Mouse (Mus musculus) forebrain, embryonic 12.5 days (tissue): ENCODE results near the gene Med26. TPM values are rescaled to one million over a fixed set of nuclear protein-coding genes. Genes with fewer than 3 reads are reported as not detected.
A peak's percentile ranks its signal among the peaks of the same experiment; 100 is the strongest.

ENCODE experiments used
- ATAC-seq: fragments of 200-750 bp; cut with Nextera tagmentation; 2 replicates; pipeline ENCODE4 v1.8.0; 2017; ENCODE audit warnings: moderate TSS enrichment; ENCODE audit not compliant: low FRiP score
- H3K27ac ChIP-seq: fragments of 300-500 bp; sonication (generic); 2 replicates; pipeline ENCODE4 v1.5.1; 2016; ENCODE audit warnings: mild to moderate bottlenecking
- H3K27me3 ChIP-seq: fragments of 300-500 bp; sonication (generic); 2 replicates; pipeline ENCODE4 v1.6.1; 2016; ENCODE audit warnings: mild to moderate bottlenecking
- H3K36me3 ChIP-seq: fragments of 300-500 bp; sonication (generic); replicated peaks from 2 replicates; pipeline ENCODE4 v1.6.1; 2016; ENCODE audit warnings: mild to moderate bottlenecking
- H3K4me1 ChIP-seq: fragments of 300-500 bp; sonication (generic); 2 replicates; pipeline ENCODE4 v1.6.1; 2016
- H3K4me2 ChIP-seq: fragments of 300-500 bp; sonication (generic); 2 replicates; pipeline ENCODE4 v1.6.1; 2016; ENCODE audit warnings: mild to moderate bottlenecking, moderate library complexity
- H3K4me3 ChIP-seq: fragments of 300-500 bp; sonication (generic); replicated peaks from 2 replicates; pipeline ENCODE4 v1.5.1; 2016; ENCODE audit warnings: mild to moderate bottlenecking
- H3K9ac ChIP-seq: fragments of 300-500 bp; sonication (generic); 2 replicates; pipeline ENCODE4 v1.6.1; 2016; ENCODE audit warnings: mild to moderate bottlenecking
- H3K9me3 ChIP-seq: fragments of 300-500 bp; sonication (generic); 2 replicates; pipeline ENCODE4 v1.6.1; 2016
- WGBS: fragments of 180-500 bp; shearing (Covaris S2); methylation state at CpG from one replicate; pipeline ENCODE4 v1.1.7; 2016; 5-methylcytosine and 5-hydroxymethylcytosine counted together
- polyA plus RNA-seq: library from polyadenylated mRNA; unstranded; fragments of >200 nt; fragmentation: Nextera tagmentation; extraction: Ambion mirVana; gene quantifications from 2 replicates; pipeline ENCODE4 v1.2.1, GENCODE M21; 2016

Gene Med26
- polyA plus RNA-seq, 1 experiment from 2014 or later: 20.8 TPM

DNA sequence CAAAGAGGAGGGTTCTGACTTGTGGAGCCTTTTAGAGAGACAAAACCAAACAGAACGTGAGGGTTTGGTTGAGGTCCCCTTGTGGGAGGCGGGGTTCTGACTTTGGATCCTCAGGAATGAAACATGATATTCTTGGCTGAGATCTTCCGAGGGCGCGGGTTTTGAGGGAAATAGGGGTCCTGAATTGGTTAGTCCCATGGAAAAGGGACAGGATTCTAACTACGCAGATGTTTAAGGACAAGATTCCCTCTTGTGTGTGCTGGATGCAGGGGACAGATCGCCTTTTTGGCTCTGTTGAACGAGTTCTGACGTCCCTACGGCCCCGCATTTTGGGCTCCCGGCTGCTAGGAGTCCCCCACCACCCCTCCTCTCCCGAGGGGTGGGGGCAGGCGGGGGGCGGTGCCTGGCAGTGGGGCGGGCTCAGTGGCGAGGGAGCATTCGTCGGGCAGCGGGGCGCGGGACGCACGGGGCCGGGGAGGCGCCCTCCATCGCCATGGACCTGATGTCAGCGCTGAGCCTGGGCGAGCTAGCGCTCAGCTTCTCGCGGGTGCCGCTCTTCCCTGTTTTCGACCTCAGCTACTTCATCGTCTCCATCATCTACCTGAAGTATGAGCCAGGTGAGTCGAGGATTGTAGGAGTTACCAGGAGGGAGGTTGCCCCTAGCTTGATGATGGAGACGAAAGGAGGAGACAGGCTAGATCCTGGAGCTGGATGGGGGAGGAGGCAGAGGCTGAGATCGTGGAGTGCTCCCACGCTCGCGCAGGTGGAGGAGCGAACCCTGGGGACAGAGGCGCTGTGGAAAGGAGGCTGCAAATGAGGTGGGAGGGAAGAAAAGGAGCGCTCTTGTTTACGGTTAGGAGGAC, 23.8 kb upstream of the Med26 start, which contains the start of gene Tmem38a:
TSS of gene Tmem38a (plus strand) at position 445 of the 863 bp plus-strand sequence.
- H3K4me3 ChIP-seq: peak within 1 kb of the TSS; percentile 65
- H3K4me2 ChIP-seq: peak within 1 kb of the TSS; percentile 80
- H3K9ac ChIP-seq: peak within 1 kb of the TSS; percentile 63
- no peaks in the 10 kb centered on the region for H3K27me3 ChIP-seq
- H3K27ac ChIP-seq: peak within 1 kb of the TSS; percentile 87
- under 1% methylated on average over 43 of the region's 45 CpGs for WGBS
- H3K9me3 ChIP-seq: no peaks in the 10 kb centered on the region
- peaks cover 28% of the 10 kb centered on the region for H3K4me1 ChIP-seq
- ATAC-seq: peak; percentile 34
- H3K36me3 ChIP-seq: peaks cover 26% of the 10 kb centered on the region

DNA sequence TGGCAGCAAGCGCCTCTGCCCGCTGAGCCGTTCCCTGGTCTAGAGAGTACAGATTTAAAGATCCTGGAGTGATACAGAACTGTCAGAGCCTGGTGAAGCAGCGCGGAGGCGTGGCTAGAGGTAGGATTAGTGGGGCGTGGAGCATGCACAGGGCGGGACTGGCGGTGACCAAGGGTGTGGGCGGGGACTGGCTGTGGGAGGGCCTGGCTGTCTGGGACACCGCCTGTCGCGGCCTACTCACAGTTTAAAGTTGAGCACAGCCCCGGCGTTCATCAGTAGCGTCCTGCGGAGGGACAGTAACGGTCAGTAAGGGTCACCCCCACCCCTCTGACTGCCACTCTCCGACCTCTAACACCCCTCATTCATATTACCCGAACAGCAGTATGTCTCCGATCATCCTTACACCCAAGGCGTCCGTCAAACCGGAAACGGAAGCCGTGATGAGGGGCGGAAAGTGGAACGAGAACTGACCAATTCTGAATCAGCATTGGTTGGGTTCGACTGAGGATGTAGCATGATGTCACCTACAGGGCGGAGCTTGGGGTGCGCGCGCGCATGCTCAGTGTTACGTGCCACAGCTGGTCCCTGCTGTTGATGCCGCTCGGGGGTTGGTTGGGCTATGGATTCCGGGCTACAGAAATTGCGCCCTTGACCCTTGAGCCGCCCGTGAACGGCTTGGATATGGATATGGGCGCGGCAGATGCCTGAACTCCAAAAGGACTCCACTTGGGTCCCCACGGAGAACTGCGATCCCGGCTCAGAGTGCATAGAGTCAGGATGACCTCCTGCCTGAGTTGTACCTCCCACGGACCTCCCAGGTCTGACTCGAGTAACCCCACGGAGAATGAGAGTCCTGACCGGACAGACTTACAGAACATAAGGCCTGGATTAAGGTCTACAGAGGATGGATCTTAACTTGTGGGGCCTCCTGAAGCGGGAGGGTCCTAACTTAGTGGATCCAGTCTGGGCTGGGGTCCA, 22.9 kb upstream of the Med26 start, which contains the start of gene Smim7:
TSS of gene Smim7 (minus strand) at position 456 of the 978 bp plus-strand sequence.
- Histone ChIP-seq H3K27ac (peak within 1 kb of the TSS; percentile 87), H3K9ac (peak within 1 kb of the TSS; percentile 63), H3K36me3 (peaks cover 36% of the 10 kb centered on the region), H3K4me3 (peak within 1 kb of the TSS; percentile 65), H3K9me3 (no peaks in the 10 kb centered on the region), H3K4me1 (peaks cover 28% of the 10 kb centered on the region), H3K4me2 (peak within 1 kb of the TSS; percentile 80), H3K27me3 (no peaks in the 10 kb centered on the region)
- peak; percentile 97 for ATAC-seq
- WGBS: under 1% methylated on average over 52 of the region's 52 CpGs

DNA sequence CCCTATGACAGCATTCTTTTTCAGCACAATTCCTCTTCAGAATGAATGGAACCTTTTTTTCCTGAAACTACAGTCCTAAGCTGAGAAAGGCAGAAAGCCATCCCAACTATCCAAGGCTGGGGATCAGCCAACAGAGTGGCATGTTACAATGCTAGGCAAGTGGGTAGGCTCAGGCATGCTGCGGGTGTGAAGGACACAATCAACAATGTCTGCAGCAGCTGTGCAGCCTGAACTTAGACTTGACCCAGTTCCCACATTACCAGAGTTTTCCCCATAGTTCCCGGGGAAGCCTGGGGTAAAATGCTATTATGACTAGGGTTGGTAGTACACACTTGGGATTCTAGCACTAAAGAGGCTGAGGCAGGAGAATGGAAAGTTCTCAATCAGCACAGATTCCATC, 17.9 kb upstream of the Med26 start:
- H3K27ac ChIP-seq: no peak overlapping the region
- H3K4me1 ChIP-seq: peaks cover 11% of the 10 kb centered on the region
- H3K36me3 ChIP-seq: peaks cover 58% of the 10 kb centered on the region
- no peak overlapping the region for H3K9ac ChIP-seq
- H3K4me3 ChIP-seq: no peak overlapping the region
- WGBS: 94% methylated on average over 2 of the region's 2 CpGs
- no peaks in the 10 kb centered on the region for H3K27me3 ChIP-seq
- no peaks in the 10 kb centered on the region for H3K9me3 ChIP-seq
- ATAC-seq: no peak
- no peak overlapping the region for H3K4me2 ChIP-seq

DNA sequence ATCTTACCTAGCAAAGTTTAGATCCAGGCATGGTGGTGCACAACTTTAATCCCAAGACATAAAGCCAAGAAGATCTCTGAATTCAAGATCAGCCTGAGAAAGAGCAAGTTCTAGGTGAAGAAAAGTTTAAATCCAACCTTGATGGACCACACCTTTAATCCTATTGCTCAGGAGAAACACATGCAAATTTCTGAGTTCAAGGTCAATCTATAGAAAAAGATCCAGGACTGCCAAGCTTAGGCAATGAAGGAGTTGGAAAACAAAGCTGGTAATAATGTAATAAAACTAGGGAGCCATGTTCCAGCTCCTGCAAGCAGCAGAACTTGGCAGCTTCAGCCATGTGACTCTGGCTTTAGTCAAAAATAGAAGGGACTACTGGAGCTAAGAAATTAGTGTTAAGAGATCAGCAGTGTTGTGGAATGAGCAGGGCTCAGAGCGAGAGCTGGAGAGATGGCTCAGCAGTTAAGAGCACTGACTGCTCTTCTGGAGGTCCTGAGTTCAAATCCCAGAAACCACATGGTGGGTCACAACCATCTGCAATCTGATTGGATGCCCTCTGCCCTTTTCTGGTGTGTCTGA, 13.1 kb upstream of the Med26 start:
- no peaks in the 10 kb centered on the region for H3K27me3 ChIP-seq
- peaks cover 37% of the 10 kb centered on the region for H3K36me3 ChIP-seq
- H3K4me3 ChIP-seq: no peak overlapping the region
- H3K27ac ChIP-seq: no peak overlapping the region
- H3K9me3 ChIP-seq: no peaks in the 10 kb centered on the region
- no peaks in the 10 kb centered on the region for H3K4me1 ChIP-seq
- 100% methylated on average over 1 of the region's 1 CpGs for WGBS
- no peak overlapping the region for H3K4me2 ChIP-seq
- H3K9ac ChIP-seq: no peak overlapping the region
- ATAC-seq: no peak

DNA sequence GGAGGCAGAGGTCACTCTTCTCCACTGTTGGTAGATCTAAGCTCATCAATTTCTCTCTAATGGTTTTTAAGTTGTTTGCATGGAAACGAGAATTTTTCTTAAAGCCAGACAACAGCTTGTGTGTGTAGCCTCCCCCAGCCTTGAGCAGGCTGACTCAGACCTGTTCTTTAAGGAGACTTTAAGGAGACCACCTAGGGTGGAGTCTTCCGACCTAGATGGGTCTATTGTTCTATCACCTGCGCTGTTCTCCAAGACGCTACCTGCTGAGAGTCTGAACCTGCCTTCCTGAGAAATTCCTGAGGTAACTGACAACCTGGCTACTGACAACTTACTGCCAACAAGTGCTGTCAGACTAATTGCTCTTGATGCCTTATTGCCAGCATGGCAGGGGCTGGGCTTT, 7.7 kb upstream of the Med26 start:
- H3K9ac ChIP-seq: no peak overlapping the region
- ATAC-seq: no peak
- H3K27ac ChIP-seq: no peak overlapping the region
- no peak overlapping the region for H3K4me3 ChIP-seq
- H3K36me3 ChIP-seq: peaks cover 17% of the 10 kb centered on the region
- no peaks in the 10 kb centered on the region for H3K4me1 ChIP-seq
- no peak overlapping the region for H3K4me2 ChIP-seq
- H3K27me3 ChIP-seq: no peaks in the 10 kb centered on the region
- H3K9me3 ChIP-seq: no peaks in the 10 kb centered on the region
- 39% methylated on average over 4 of the region's 4 CpGs for WGBS

DNA sequence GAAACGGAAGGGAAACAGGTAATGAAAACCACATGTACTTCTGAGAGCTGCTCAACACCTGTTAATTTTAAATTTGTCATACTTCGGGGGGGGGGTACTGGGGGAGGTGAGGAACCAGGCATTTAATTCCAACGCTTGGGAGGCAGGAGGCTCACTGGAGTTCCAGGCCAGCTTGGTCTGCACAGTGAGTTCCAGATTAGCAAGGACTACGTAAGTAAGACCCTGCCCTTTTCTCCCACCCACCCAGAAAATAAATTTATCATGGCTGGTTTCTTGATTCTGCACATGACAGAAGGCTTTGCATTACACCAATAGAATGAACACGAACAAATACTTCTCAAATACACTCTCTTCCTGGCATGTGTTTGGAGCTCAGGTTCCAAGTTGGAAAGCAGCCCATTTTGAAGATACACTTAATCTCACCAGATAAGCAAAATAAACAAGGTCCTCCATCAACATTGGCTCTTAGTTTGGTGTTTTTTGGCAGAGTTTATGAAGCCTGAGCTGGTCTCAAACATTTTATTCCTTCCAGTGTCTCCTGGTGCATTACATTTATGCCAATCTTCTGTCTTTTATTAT, 1.3 kb upstream of the Med26 start:
- H3K9me3 ChIP-seq: no peaks in the 10 kb centered on the region
- WGBS: 17% methylated on average over 5 of the region's 5 CpGs
- peaks cover 30% of the 10 kb centered on the region for H3K4me1 ChIP-seq
- H3K9ac ChIP-seq: peak overlapping the region; percentile 85
- H3K27ac ChIP-seq: no peak overlapping the region
- peak overlapping the region; percentile 96 for H3K4me2 ChIP-seq
- peaks cover 10% of the 10 kb centered on the region; the same call in 1 of the 2 replicates for H3K36me3 ChIP-seq
- H3K4me3 ChIP-seq: peak overlapping the region; percentile 93
- no peak for ATAC-seq
- H3K27me3 ChIP-seq: no peaks in the 10 kb centered on the region

DNA sequence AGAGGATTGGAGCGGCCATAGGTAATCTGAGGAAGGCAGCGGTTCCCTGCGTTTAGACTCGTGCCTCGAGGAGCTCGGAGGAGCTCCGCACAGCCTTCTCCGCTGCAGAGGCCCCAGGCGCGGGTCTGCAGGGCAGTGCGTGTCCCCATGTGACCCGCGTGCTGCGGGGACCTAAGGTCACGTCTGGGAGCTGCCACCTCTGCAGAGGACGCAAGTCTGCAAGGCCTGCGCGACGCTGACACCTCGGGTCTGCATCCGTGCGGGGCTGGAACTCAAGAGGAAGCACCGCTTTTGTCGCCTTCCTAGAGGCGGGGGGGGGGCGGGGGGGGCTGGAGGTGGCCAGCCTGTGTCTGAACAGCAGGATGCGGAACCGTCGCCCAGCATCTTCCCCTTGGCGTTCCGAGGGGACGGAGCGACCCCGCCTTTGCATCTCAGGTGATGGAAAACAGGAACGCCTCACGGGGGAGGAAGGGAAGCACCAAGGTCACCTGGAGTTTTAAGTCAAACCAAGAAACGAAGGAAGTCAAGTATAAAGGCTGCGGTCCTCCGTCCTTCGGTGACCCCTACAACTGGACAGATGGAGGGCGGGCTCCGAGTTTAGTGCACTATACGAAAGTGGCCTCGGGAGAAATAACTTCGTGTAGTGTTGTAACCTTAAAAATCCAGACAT, 709 bp upstream of the Med26 start:
- under 1% methylated on average over 45 of the region's 45 CpGs for WGBS
- Histone ChIP-seq H3K4me2 (peak overlapping the region; percentile 96), H3K9me3 (no peaks in the 10 kb centered on the region), H3K27me3 (no peaks in the 10 kb centered on the region), H3K36me3 (peaks cover 12% of the 10 kb centered on the region; the same call in 1 of the 2 replicates), H3K4me1 (peaks cover 30% of the 10 kb centered on the region), H3K27ac (peak overlapping the region; percentile 91), H3K4me3 (peak overlapping the region; percentile 93), H3K9ac (peak overlapping the region; percentile 85)
- ATAC-seq: peak; percentile 75

DNA sequence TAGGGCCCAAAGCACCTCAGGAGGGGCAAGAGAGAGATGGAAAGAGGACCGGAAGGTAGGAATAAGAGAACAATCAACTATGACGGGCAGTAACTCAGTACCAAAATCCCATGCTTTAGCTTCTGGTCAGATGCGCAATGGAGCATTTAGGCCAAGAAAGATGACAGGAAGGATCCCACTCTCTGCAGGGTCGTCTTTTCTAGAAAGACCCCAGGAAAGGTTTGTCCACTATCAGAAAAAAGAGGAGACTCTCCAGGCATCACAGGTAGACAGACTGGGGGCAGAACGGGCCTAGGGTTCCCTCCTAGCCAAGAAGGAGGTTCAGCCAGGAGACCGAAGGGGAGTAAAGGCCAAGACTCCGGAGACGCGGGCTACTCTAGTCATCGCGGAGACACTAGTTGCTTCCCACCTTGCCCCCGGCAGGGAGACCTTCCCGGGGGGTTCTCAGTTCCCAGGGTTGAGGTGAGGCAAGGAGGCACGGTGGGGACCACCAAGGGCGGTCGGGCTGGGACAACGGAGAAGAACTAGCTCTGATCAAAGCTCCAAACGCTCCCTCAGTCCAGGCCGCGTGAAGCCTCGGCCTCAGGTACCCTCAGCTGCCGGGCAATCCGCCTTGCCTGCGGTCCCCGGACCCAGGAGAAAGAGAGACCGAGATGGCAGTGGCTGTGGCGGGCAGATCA, 808 bp downstream of the Med26 start:
- Histone ChIP-seq H3K4me3 (peak overlapping the region; percentile 93), H3K9me3 (no peaks in the 10 kb centered on the region), H3K36me3 (peaks cover 13% of the 10 kb centered on the region), H3K27ac (peak overlapping the region; percentile 84; the same call in 1 of the 2 replicates), H3K4me2 (peak overlapping the region; percentile 96), H3K9ac (peak overlapping the region; percentile 94), H3K27me3 (no peaks in the 10 kb centered on the region), H3K4me1 (peaks cover 30% of the 10 kb centered on the region)
- 2% methylated on average over 27 of the region's 27 CpGs for WGBS
- peak; percentile 1; the same call in 1 of the 2 replicates for ATAC-seq

DNA sequence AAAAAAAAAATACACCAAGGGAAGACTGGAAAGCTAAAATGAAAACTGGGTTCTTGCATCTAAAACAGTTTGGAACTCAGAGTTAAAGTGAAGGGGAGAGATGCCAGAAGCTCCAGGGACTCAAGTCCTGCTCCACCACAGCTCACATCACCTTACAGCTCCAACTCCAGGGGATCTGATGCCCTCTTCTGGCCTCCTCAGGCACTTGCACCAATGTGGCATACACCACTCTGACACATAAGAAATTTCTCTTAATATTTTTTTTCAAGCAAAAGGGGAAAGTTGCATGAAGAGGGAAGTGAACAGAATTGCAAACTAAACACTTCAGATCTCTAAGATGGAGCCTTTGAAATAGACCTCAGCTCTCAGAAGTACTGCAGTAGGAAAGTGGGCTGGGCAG, 8.8 kb downstream of the Med26 start:
- peaks cover 9% of the 10 kb centered on the region for H3K36me3 ChIP-seq
- no peak overlapping the region for H3K27ac ChIP-seq
- H3K9me3 ChIP-seq: no peaks in the 10 kb centered on the region
- H3K4me2 ChIP-seq: no peak overlapping the region
- no peak overlapping the region for H3K4me3 ChIP-seq
- ATAC-seq: no peak
- no peaks in the 10 kb centered on the region for H3K4me1 ChIP-seq
- H3K9ac ChIP-seq: no peak overlapping the region
- no peaks in the 10 kb centered on the region for H3K27me3 ChIP-seq

DNA sequence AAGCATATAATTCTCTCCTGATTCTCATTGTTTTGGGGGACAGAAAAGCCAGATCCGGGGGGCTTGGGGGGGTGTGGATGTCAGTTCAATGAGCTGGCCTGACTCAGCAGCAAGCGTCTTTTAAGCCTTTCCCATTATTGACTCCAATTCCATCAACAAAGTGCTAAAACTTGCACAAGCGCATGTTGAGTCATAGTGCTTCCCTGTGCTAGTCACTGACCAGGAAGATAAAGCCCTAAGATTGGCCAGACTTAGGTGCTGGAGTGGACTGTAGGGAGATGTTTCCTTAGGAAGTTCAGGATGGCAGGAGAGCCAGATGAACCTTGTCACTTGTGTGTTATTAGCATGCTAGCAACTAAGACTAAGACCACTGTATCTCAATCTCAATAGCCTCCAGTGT, 13.2 kb downstream of the Med26 start:
- 93% methylated on average over 3 of the region's 3 CpGs for WGBS
- Histone ChIP-seq H3K4me2 (no peak overlapping the region), H3K36me3 (no peaks in the 10 kb centered on the region; the same call in 1 of the 2 replicates), H3K9ac (no peak overlapping the region), H3K4me3 (no peak overlapping the region), H3K27ac (no peak overlapping the region), H3K9me3 (no peaks in the 10 kb centered on the region), H3K4me1 (no peaks in the 10 kb centered on the region), H3K27me3 (no peaks in the 10 kb centered on the region)
- no peak for ATAC-seq

DNA sequence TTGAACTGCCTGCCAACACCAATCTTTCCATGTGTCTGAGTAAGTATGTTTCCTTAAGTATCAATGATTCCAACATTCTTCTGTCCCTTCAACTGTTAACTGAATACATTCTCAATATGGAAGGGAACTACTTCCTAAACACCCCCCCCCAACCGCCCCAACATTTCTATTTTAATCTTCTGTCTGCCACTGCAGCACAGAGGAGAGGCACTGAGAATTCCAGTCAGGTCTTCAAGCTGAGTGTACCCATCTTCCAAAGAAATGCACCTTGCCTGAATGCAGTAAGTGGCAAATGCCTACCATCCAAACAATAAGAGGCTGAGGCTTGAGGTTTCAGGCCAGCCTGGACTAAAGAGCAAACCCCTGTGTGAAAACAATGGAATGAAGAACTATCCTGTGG, 16.0 kb downstream of the Med26 start:
- H3K4me2 ChIP-seq: no peak overlapping the region
- H3K4me1 ChIP-seq: no peaks in the 10 kb centered on the region
- no peaks in the 10 kb centered on the region for H3K27me3 ChIP-seq
- WGBS: 93% methylated on average over 1 of the region's 1 CpGs
- no peak overlapping the region for H3K4me3 ChIP-seq
- no peak overlapping the region for H3K27ac ChIP-seq
- ATAC-seq: no peak
- H3K9ac ChIP-seq: no peak overlapping the region
- no peaks in the 10 kb centered on the region; the same call in none of the 2 replicates for H3K36me3 ChIP-seq
- no peaks in the 10 kb centered on the region for H3K9me3 ChIP-seq
